Mouse (Mus musculus) hindbrain, postnatal 0 days (tissue): ENCODE results near the gene Ldlrap1. TPM values are rescaled to one million over a fixed set of nuclear protein-coding genes. Genes with fewer than 3 reads are reported as not detected.

Experiments
- ATAC-seq: fragments of 200-750 bp; cut with Nextera tagmentation; 2 replicates; pipeline ENCODE4 v1.8.0; 2017; ENCODE audit warnings: mild to moderate bottlenecking, moderate TSS enrichment, moderate library complexity
- DNase-seq: peaks from one replicate; pipeline ENCODE4 v3.0.0-alpha.2; 2015; ENCODE audit warnings: low spot score
- H3K27ac ChIP-seq: fragments of 300-500 bp; sonication (generic); 2 replicates; pipeline ENCODE4 v1.5.1; 2014; ENCODE audit warnings: mild to moderate bottlenecking
- H3K27me3 ChIP-seq: fragments of 300-500 bp; sonication (generic); 2 replicates; pipeline ENCODE4 v1.6.1; 2014; ENCODE audit warnings: low read length, mixed read lengths; ENCODE audit not compliant: insufficient read depth
- H3K36me3 ChIP-seq: fragments of 300-500 bp; sonication (generic); 2 replicates; pipeline ENCODE4 v1.6.1; 2014; ENCODE audit warnings: low read length, mixed read lengths; ENCODE audit not compliant: insufficient read depth
- H3K4me1 ChIP-seq: fragments of 300-500 bp; sonication (generic); 2 replicates; pipeline ENCODE4 v1.6.1; 2014; ENCODE audit warnings: antibody characterized with exemption, low read length, mixed read lengths; ENCODE audit not compliant: insufficient read depth
- H3K4me2 ChIP-seq: fragments of 300-500 bp; sonication (generic); 2 replicates; pipeline ENCODE4 v1.6.1; 2014; ENCODE audit warnings: low read depth, mild to moderate bottlenecking, low read length, moderate library complexity, mixed read lengths
- H3K4me3 ChIP-seq: fragments of 300-500 bp; sonication (generic); 2 replicates; pipeline ENCODE4 v1.5.1; 2014; ENCODE audit warnings: low read length
- H3K9ac ChIP-seq: fragments of 300-500 bp; sonication (generic); replicated peaks from 2 replicates; pipeline ENCODE4 v1.6.1; 2014; ENCODE audit warnings: mild to moderate bottlenecking, low read length, moderate library complexity, mixed read lengths
- H3K9me3 ChIP-seq: fragments of 300-500 bp; sonication (generic); 2 replicates; pipeline ENCODE4 v1.6.1; 2016; ENCODE audit warnings: low read length, mixed read lengths
- CTCF ChIP-seq: IDR thresholded peaks from 2 replicates; pipeline ENCODE4 v1.5.1; 2016; ENCODE audit warnings: antibody characterized with exemption, control low read depth, low read depth
- WGBS: fragments of 180-500 bp; shearing (Covaris S2); extraction: QIAGEN DNeasy Blood & Tissue Kit; methylation state at CpG from one replicate; pipeline ENCODE4 v1.1.7; 2014; 5-methylcytosine and 5-hydroxymethylcytosine counted together
- polyA plus RNA-seq: library from polyadenylated mRNA; unstranded; fragments of >200 nt; fragmentation: Nextera tagmentation; extraction: Ambion mirVana; gene quantifications from 2 replicates; pipeline ENCODE4 v1.2.1, GENCODE M21; 2015
- total RNA-seq: library from RNA; depleted of rRNA; stranded (reverse); fragments of >200 nt; gene quantifications from 2 replicates; pipeline ENCODE4 v1.2.3, GENCODE M21; 2014

Ldlrap1 gene
- total and polyA plus RNA-seq, 2 experiments from 2014 or later: 2.7 to 3.1 TPM

DNA sequence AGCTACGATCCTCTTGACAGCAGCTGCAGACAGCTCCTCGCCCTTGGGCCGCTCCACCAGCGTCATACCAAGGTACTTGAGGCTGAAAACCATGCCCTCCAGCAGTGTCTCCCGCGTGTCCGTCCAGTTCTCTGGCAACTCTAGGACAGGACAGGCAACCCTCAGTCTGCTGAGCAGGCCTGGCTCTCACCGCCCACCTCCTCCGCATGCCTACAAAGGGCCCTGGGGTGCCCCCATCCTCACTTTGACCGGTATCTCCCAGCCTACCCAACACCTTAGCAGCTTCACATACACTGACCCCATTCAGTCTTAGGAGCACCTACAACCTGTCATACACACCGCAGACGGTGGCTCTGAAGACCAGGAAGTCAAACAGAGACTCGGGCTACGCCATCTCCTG, 8.9 kb downstream of the Ldlrap1 start:
- no peaks in the 10 kb centered on the region for H3K36me3 ChIP-seq
- WGBS: 96% methylated on average over 14 of the region's 14 CpGs

DNA sequence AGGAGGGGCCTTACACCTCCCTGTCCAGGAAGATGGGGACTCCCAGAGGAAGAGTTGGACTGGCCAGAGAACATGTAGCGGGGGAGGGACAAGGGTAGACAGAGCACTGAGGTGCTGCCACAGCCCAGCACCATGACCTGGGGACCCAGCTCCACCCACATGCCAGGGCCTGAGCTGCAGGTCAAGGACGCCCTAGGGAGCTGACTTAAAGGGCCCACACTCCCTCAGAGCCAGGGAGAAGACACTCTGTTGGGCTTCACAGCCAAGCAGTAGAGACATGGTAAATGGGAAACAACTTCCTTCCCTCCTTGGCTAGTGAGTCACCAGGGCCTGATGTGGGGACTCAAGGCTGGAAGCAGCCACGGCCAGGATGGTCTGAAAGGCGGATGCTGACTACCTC, 9.5 kb downstream of the Ldlrap1 start:
- no peaks in the 10 kb centered on the region for H3K4me1 ChIP-seq
- no peaks in the 10 kb centered on the region for H3K27me3 ChIP-seq
- H3K4me3 ChIP-seq: no peak overlapping the region
- H3K36me3 ChIP-seq: no peaks in the 10 kb centered on the region
- H3K27ac ChIP-seq: no peak overlapping the region
- H3K9me3 ChIP-seq: no peaks in the 10 kb centered on the region
- no peak for TF ChIP-seq CTCF
- H3K4me2 ChIP-seq: no peak overlapping the region
- DNase-seq (no peak), ATAC-seq (no peak)
- H3K9ac ChIP-seq: no peak overlapping the region
- WGBS: 91% methylated on average over 4 of the region's 4 CpGs

More for the DNA sequence above, 8.9 kb downstream of the Ldlrap1 start:
- no peaks in the 10 kb centered on the region for H3K27me3 ChIP-seq
- H3K9me3 ChIP-seq: no peaks in the 10 kb centered on the region
- no peaks in the 10 kb centered on the region for H3K4me1 ChIP-seq
- no peak overlapping the region for H3K4me2 ChIP-seq
- H3K4me3 ChIP-seq: no peak overlapping the region
- no peak for DNase-seq
- H3K9ac ChIP-seq: no peak overlapping the region
- no peak for TF ChIP-seq CTCF
- ATAC-seq: no peak
- H3K27ac ChIP-seq: no peak overlapping the region

DNA sequence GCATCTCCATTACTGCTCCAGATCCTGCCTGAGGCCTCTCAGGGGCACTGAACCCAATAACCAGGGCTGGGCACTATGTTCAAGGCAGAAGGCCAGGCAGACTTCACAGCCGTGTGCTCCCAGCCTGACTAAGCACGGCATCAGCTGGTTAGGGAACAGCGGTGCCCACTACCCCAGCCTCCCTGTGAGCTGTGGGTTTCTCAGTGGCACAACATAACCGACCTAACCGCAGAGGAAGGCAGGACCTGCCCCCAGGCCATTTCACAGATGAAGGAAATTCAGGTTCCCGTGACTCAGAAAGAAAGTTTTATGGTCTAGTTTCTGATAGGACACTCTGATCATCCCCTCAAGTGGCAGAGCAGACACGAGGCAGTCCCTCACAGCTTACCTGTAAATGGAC, 10.9 kb downstream of the Ldlrap1 start:
- no peaks in the 10 kb centered on the region for H3K4me1 ChIP-seq
- H3K36me3 ChIP-seq: no peaks in the 10 kb centered on the region
- no peak overlapping the region for H3K4me3 ChIP-seq
- WGBS: 70% methylated on average over 7 of the region's 7 CpGs
- no peak for ATAC-seq
- no peak for TF ChIP-seq CTCF
- no peak for DNase-seq
- H3K4me2 ChIP-seq: no peak overlapping the region
- no peaks in the 10 kb centered on the region for H3K9me3 ChIP-seq
- H3K27me3 ChIP-seq: no peaks in the 10 kb centered on the region
- H3K27ac ChIP-seq: no peak overlapping the region
- no peak overlapping the region for H3K9ac ChIP-seq

- Histone ChIP-seq H3K4me2 (no peak overlapping the region), H3K9me3 (no peaks in the 10 kb centered on the region), H3K27me3 (no peaks in the 10 kb centered on the region), H3K9ac (no peak overlapping the region), H3K4me3 (no peak overlapping the region), H3K4me1 (no peaks in the 10 kb centered on the region), H3K27ac (no peak overlapping the region), H3K36me3 (no peaks in the 10 kb centered on the region)
- ATAC-seq (no peak), DNase-seq (no peak)
- no peak for TF ChIP-seq CTCF
- 82% methylated on average over 13 of the region's 13 CpGs for WGBS
These were observed 12.9 kb downstream of the Ldlrap1 start for GRCm38 (mm10) chr4:134754941-134755340.

DNA sequence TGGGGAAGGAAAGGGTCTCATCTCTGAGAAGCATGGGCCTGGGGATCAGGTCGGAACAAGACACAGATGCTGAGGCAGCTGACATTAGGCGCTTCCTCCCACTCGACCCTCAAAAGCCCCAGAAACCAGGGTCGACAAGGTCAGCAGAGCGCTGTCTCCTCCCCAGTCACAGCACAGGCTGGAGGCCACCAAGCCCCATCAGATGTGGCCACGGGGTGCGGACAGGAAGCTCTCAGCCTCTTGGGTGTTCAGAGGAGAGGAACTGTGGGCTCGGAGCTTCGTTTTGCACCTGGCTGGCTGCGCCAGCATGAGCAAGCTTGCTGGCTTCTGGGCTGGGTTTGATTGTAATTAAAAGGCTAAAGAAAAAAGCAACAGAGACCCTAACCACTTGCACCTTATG, 13.5 kb downstream of the Ldlrap1 start:
- H3K27ac ChIP-seq: no peak overlapping the region
- no peaks in the 10 kb centered on the region for H3K9me3 ChIP-seq
- H3K9ac ChIP-seq: no peak overlapping the region
- no peaks in the 10 kb centered on the region for H3K27me3 ChIP-seq
- DNase-seq (no peak), ATAC-seq (no peak)
- TF ChIP-seq CTCF: no peak
- WGBS: 53% methylated on average over 10 of the region's 10 CpGs
- H3K4me3 ChIP-seq: no peak overlapping the region
- H3K36me3 ChIP-seq: no peaks in the 10 kb centered on the region
- no peaks in the 10 kb centered on the region for H3K4me1 ChIP-seq
- H3K4me2 ChIP-seq: no peak overlapping the region

DNA sequence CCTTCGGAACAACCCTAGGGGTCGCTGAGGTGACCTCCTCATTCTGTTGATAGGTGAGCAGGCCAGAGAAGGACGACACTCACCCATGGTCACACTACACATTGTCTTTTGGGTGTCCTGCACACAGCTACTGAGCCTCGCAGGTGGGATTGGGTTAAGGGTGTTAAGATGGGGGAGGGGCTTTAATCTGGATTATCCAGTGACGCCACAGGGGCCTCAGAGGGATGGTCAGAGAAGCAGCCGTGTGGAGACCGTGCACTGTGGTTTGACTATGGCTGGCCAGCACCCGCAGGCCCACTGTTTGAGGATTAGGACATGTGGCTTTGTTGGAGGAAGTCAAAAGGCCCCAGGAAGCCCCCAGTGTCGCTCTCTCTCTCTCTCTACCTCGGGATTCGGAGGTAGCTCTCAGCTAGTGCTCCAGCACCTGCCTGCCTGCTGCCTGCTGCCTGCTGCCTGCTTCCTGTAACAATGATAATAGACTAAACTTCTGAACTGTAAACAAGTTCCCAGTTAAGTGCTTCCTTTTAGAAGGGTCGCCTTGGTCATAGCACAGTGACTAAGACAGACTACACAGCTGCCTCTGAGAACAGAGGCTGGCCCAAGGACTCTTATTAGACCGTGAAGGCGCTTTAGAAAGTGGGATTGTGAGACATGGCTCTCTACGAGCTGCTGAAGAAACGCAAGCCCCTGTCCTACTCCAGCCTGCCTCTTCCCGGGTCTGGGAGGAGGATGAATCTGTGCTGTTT, 14.1 kb downstream of the Ldlrap1 start:
- no peak for ATAC-seq
- H3K36me3 ChIP-seq: no peaks in the 10 kb centered on the region
- no peak overlapping the region for H3K4me2 ChIP-seq
- no peak for DNase-seq
- H3K27ac ChIP-seq: no peak overlapping the region
- no peaks in the 10 kb centered on the region for H3K9me3 ChIP-seq
- TF ChIP-seq CTCF: no peak
- H3K4me1 ChIP-seq: no peaks in the 10 kb centered on the region
- H3K27me3 ChIP-seq: no peaks in the 10 kb centered on the region
- H3K4me3 ChIP-seq: no peak overlapping the region
- H3K9ac ChIP-seq: no peak overlapping the region
- WGBS: 45% methylated on average over 17 of the region's 17 CpGs

DNA sequence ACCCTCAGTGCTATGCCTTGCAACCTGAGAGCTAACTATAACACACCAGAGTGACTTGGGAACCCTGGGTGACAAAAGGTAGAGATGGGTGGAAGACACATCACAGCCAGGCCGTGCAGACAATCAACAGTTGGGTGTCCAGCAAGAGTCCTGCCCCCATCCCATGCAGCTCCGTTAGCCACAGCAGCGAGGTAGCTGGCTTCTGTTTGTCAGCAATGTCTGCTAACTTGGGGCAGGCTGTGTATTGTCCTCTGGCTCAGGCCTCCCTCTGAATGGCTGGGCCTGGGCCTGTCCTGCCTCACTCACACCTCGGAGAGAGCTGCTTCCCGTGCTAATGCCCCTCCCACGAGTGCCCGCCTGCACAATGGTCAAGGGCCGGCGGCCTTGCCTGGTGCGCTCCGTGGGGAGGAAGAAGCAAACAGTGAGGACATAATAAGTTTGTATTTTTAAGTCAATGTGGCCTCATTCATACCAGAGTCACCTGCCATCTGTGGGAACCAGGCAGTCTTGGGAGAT, 14.9 kb downstream of the Ldlrap1 start:
- Histone ChIP-seq H3K4me1 (no peaks in the 10 kb centered on the region), H3K9ac (no peak overlapping the region), H3K27ac (no peak overlapping the region), H3K9me3 (no peaks in the 10 kb centered on the region), H3K4me2 (no peak overlapping the region), H3K27me3 (no peaks in the 10 kb centered on the region), H3K4me3 (no peak overlapping the region), H3K36me3 (no peaks in the 10 kb centered on the region)
- ATAC-seq (no peak), DNase-seq (no peak)
- WGBS: 53% methylated on average over 11 of the region's 11 CpGs
- TF ChIP-seq CTCF: no peak
